Mouse (Mus musculus): Measurements from ENCODE around the gene Rlbp1.

- TF ChIP-seq CTCF (IDR thresholded peaks at IDR 0.05 in 2 of 3, conservative IDR thresholded peaks at IDR 0.05 in 1 of 3; ENCODE audit: control insufficient read depth in 1 of 3, insufficient read depth in 1 of 3, low read depth in 2 of 3, low read length in 3 of 3, poor library complexity in 1 of 3, severe bottlenecking in 1 of 3) (no peak), GATA1 (IDR thresholded peaks at IDR 0.05; ENCODE audit: low read depth, low read length) (no peak), RAD21 (IDR thresholded peaks at IDR 0.05; ENCODE audit: low read depth, low read length) (no peak), TCF12 (IDR thresholded peaks at IDR 0.05; ENCODE audit: low read depth, low read length) (no peak)
Measured at GRCm38 (mm10) chr7:79348816-79349215, 38.0 kb downstream of the Rlbp1 start.
